Mouse (Mus musculus): ENCODE results near the gene Efna1. TPM values are rescaled to one million over a fixed set of nuclear protein-coding genes. Genes with fewer than 3 reads are reported as not detected.
A peak's percentile ranks its signal among the peaks of the same experiment; 100 is the strongest.

Gene Efna1
- total RNA-seq, 2 experiments from 2014 or later, result not detected

- ATAC-seq (ENCODE audit: poor library complexity, severe bottlenecking), result no peak
These were observed 33.4 kb upstream of the Efna1 start for GRCm38 (mm10) chr3:89314340-89314739.

- peak; percentile 80 for ATAC-seq (ENCODE audit: poor library complexity, severe bottlenecking)
These were observed 27.1 kb upstream of the Efna1 start for GRCm38 (mm10) chr3:89308089-89308488.

- ATAC-seq (ENCODE audit: poor library complexity, severe bottlenecking), result no peak
These were observed 24.8 kb upstream of the Efna1 start for GRCm38 (mm10) chr3:89305551-89306325.

- ATAC-seq (ENCODE audit: poor library complexity, severe bottlenecking), result no peak
These were observed 24.2 kb upstream of the Efna1 start for GRCm38 (mm10) chr3:89305105-89305504.

GRCm38 (mm10) chr3:89304440-89304839, 23.5 kb upstream of the Efna1 start:
- no peak for ATAC-seq (ENCODE audit: poor library complexity, severe bottlenecking)

GRCm38 (mm10) chr3:89300514-89300913, 19.6 kb upstream of the Efna1 start:
- no peak for ATAC-seq (ENCODE audit: poor library complexity, severe bottlenecking)

- ATAC-seq (ENCODE audit: poor library complexity, severe bottlenecking), result no peak
These were observed 19.1 kb upstream of the Efna1 start for GRCm38 (mm10) chr3:89300071-89300470.

GRCm38 (mm10) chr3:89299499-89299898, 18.6 kb upstream of the Efna1 start:
- peak; percentile 35 for ATAC-seq (ENCODE audit: poor library complexity, severe bottlenecking)

- no peak for ATAC-seq (ENCODE audit: poor library complexity, severe bottlenecking)
These were observed 18.0 kb upstream of the Efna1 start for GRCm38 (mm10) chr3:89298908-89299307.

- ATAC-seq (ENCODE audit: poor library complexity, severe bottlenecking), result no peak
These were observed 15.9 kb upstream of the Efna1 start for GRCm38 (mm10) chr3:89296761-89297396.

- no peak for ATAC-seq (ENCODE audit: poor library complexity, severe bottlenecking)
These were observed 14.8 kb upstream of the Efna1 start for GRCm38 (mm10) chr3:89295685-89296230.

GRCm38 (mm10) chr3:89294195-89294594, 13.3 kb upstream of the Efna1 start:
- no peak for ATAC-seq (ENCODE audit: poor library complexity, severe bottlenecking)

- ATAC-seq (ENCODE audit: poor library complexity, severe bottlenecking), result no peak
These were observed 12.4 kb upstream of the Efna1 start for GRCm38 (mm10) chr3:89293247-89293918.

- no peak for ATAC-seq (ENCODE audit: poor library complexity, severe bottlenecking)
These were observed 11.4 kb upstream of the Efna1 start for GRCm38 (mm10) chr3:89292303-89292702.

GRCm38 (mm10) chr3:89291874-89292273, 10.9 kb upstream of the Efna1 start:
- no peak for ATAC-seq (ENCODE audit: poor library complexity, severe bottlenecking)

- ATAC-seq (ENCODE audit: poor library complexity, severe bottlenecking), result no peak
These were observed 7.6 kb upstream of the Efna1 start for GRCm38 (mm10) chr3:89288503-89288928.

GRCm38 (mm10) chr3:89287286-89287685, 6.3 kb upstream of the Efna1 start:
- ATAC-seq (ENCODE audit: poor library complexity, severe bottlenecking), result no peak

GRCm38 (mm10) chr3:89285526-89285925, 4.6 kb upstream of the Efna1 start:
- no peak; the same call in 1 of the 2 replicates for ATAC-seq (ENCODE audit: poor library complexity, severe bottlenecking)

GRCm38 (mm10) chr3:89284261-89284660, 3.3 kb upstream of the Efna1 start:
- no peak for ATAC-seq (ENCODE audit: poor library complexity, severe bottlenecking)

GRCm38 (mm10) chr3:89282291-89282643, 1.3 kb upstream of the Efna1 start:
- ATAC-seq (ENCODE audit: poor library complexity, severe bottlenecking), result no peak

- peak; percentile 84 for ATAC-seq (ENCODE audit: poor library complexity, severe bottlenecking)
These were observed 793 bp upstream of the Efna1 start for GRCm38 (mm10) chr3:89281579-89282290.
